Mouse (Mus musculus) left cerebral cortex, adult 9 months (tissue): ENCODE data around the gene Rhou.

Experiments
- DNase-seq, 2 experiments: peaks; one replicate each; pipeline ENCODE4 v3.0.0; 2022; ENCODE audit warnings: low spot score in 2 of 2

Gene Rhou

DNA sequence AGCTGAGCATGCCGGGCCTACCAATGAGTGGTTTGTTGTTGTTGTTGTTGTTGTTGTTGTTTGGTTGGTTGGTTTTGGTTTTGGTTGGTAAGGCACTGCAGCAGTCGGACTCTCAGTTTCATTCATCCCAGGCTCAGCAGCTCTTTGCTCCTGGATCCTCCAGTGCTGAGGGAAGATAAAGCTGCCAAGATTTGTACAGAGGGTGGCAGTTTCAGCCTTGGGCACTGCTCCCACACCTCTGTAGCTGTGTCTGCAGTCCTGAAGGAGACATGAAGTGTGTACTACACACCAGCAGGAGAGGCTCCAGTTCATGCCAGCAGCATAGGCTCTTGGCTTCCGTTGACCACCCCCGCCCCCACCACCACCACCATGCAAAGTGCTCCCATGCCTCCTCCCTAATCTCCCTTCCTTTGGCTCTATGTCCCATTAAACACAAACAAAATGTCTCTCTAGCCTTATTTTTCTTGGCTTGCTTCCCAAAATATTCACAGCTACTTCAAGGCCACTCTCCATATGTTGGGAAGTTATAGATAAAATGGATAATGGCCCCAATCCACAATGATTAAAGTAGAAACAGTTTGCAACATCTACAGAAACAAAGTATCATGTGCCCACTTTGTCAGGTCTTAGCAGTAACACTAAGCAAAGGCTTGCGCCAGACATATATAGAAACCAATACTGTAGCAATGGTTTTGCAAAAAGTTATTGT is 2.2 kb upstream of the Rhou start:
- DNase-seq: no peak

DNA sequence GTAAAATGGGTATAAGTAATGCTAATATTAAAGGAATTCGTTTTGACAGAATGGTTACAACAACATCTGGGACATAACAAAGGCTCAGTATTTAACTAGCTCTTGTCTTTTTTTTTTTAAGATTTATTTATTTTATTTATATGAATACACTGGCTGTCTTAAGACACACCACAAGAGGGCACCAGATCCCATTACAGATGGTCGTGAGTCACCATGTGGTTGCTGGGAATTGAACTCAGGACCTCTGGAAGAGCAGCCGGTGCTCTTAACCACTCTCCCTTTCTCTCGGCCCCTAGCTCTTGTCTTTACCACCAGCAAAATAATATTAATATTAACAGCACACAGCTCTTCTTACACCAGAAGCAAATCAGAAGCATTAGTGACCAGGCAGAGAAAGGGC is 1.1 kb upstream of the Rhou start:
- DNase-seq: no peak

DNA sequence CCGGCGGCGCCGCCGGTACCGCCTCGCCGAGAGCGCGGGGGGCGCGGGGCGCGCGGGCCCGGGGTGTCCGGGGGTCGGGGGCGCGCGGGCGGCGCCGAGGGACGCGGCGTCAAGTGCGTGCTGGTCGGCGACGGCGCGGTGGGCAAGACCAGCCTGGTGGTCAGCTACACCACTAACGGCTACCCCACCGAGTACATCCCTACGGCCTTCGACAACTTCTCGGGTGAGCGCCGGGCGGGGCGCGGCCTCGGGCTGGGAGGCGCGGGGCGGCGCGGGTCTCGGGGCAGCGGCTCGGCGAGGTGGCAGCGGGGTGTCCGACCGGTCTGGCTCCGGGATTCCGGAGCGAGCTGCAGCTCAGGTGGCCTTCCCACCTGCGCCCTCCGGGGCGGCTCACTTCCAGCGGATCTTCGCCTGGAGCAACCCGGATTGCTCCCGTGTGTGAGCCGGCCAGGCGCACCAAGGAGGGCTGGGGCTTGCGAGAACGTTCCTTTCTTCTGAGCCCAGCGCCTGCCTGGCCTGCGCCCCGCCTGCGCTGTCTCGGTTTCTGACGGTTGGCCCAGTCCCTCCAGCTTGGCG is 353 bp downstream of the Rhou start:
- peak in 1 of 2 experiments; percentile 42 for DNase-seq

DNA sequence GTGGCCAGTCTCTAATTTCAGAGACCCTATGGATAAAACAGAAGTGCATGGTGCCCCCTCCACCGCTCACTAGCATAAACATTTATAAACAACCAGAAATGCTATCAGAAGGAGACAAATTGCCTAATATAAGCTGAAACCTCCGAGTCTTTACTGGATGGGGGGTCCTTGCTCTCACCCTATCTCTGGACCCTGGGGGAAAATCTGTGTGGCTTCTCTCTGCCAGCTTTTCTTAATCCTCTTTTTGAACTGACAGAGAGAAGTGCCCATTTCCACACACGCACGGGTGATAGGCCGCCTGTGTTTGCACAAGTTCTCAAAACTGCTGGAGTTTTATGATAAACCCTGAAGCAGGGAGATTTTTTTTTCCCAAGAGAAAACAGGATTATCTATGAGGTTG is 1.0 kb downstream of the Rhou start:
- no peak for DNase-seq

DNA sequence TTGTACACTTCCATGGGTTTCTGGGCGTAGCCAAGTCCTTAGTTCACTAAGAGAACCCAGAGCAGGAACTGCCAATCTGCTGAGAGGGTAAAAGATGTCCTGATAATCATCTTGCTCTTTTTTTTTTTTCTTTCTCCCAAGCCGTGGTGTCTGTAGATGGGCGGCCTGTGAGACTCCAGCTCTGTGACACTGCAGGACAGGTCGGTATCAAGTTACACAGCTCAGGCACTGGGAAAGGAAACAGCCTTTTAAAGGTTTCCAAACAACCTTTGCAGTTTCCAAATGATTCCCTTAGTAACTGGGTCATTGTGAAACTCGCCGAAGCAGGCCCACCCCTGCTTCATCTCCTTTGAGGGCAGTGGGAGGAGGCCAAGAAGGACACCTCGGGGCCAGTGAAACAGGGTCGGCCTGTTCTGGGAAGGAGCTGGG is 1.6 kb downstream of the Rhou start:
- no peak for DNase-seq

DNA sequence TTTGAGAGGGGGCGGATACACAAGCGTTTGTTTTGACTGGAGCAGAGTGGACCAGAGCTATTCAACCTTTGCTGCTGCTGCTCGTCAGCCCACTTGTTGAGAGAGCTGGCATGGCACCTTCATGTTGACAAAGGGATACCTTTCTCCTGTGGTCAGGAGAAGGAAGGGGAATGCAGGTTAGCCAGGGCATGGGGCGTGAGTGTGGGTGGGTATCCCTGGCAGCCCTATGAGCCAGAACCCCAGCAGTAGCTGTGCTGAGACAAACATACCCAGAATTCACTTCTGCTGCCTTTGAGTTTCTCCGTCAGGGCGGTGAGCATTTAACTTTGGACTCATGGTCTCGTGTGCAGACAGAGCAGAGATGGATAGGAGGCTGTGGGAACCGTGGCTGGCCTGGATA is 4.1 kb downstream of the Rhou start:
- no peak for DNase-seq

DNA sequence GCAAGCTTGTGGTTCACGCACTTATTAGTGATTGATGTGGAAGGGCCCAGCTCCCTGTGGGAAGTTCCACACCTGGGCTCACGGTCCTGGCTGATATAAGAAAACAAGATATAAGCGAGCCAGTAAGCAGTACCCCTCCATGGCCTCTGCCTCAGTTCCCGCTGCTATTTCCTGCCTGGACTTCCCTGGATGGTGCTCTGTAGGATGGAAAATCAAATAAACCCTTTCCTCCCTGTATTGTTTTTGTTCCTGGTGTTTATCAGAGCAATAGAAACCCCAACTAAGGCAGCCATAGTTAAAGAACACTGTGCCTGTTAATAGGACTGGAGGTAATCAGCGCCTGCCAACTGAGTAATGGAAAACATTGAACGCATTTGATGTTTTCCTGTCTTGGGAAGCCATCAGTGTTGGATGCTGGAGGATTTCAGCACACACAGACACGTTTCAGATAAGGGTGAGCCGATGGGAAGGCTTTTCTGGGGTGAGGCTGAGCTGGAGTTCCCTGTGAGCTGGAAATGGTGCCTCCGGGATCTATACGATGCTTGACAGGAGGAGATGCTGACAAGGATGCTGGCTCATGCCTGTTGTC is 5.8 kb downstream of the Rhou start:
- no peak for DNase-seq

DNA sequence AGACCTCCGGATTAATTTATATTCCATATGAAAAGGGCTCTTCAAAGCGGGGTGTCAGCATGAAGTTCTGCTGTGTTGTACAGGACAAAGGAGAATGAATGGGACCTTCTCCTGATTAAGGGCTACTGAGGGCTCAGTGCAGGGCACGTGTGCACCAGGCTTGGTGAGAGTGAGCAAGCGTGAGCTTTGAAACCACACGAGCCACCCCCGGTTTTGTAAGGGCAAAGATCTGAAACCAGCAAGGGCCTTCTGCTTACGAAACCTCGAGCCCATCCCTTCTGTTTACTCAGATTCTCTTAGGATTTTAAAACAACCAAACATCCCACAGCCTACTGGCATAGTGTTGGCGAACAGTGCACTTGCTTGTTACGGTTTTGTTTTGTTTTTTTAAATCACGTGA is 7.8 kb downstream of the Rhou start:
- no peak for DNase-seq

DNA sequence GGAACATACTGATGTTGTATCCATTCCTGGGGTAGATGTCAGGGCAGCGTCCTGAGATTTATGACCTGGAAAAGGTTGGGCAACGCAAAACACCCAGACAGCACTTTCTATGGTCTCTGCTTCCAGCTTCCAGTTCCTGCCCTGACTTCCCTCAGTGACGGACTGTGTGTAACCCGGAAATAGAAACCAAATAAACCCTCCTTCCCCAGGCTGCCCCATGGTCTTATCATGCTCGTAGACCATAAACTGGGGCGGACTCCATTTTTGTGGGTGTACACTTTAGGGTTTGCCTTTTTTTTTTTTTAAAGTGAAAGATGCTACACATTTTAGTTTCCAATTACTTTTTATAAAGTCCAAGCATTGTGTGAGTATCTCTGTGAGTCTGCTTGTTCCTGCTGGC is 11.9 kb downstream of the Rhou start:
- no peak for DNase-seq

DNA sequence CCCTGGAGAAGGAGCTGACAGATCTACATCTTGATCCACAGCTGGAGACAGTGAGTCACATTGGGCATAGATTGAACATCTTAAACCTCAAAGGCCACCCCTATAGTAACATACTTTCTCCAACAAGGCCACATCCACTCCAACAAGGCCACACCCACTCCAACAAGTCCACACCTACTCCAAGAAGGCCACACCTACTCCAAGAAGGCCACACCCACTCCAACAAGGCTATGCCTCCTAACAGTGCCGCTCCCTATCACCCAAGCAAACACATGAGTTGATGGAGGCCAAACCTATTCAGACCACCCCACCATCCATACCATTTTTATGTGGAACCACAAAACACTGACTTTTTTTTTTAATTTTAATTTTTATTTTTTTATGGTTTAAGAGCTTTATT is 13.1 kb downstream of the Rhou start:
- no peak for DNase-seq

DNA sequence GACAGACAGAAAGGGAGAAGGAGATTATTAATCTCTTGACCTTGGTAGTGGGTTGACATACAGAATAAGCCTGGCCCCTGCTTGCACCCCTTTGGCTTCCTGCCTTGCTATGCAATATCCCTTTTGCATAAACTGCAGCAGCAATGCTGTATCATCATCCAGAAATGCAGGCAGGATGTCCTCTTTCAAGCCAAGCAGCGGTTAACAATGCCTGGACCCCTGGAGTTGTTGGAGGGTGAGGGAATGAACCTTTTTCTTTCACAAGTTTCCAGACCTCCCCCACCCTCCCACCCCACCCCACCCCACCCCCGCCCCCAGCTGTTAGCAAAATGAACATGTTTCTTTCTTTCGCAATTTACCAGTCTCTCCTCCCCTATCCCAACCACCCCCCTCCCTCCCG is 15.0 kb downstream of the Rhou start:
- no peak for DNase-seq

DNA sequence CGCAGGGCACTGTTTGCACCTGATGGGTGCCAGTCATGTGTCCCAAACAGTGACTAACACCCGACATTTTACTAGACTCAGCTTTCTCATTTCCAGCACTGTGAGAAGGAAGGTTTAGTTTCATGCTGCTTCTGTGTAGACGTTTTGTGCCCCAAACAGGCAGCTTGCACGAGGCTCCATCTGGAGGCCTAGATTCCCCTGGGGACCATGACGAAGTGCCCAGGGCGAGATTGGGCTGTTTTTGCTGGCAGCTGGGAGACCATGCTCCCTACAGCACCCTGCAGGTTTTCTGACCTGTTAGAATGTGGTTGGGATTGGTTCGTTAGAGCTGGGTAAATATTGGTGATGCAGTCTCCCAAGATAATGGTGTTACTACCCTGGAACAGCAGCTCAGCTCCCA is 17.0 kb downstream of the Rhou start:
- DNase-seq: no peak

DNA sequence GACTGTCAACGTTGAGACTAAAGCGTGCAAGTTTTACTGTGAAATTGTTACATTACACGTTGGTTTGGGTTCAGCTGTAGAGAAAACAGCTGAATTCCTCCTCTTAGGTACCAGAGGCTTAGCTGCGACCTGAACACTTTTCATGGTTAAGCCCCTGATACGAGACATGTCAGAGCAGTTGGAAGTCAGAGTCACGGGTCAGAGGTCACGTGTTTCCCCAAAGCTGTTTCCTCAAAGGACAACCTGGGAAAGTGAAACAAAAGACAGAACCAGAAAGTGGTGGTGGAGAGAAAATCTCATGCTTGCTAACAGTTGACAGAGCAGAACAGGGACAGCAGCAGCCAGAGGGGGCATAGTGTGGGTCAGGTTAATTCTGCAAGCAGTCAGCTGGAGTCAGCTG is 17.7 kb downstream of the Rhou start:
- DNase-seq: no peak

DNA sequence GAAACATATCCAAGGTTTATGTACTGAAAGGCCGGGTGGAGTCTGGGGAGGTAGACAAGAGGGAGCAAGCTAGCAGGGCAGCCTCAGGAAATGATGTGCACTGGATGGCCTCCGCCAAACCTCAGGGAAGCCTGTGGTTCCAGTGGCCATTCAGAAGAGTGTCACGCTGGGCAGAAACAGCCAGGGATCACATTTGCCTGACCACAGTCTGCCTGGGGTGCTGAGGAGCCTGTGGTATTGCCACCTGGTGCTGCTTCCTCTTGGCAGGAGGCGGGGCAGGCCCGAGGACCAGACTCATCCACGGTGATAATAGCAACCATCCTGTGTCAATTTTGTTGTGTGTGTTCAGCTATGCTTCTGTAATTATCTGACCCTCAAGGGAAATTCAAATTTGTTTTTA is 18.9 kb downstream of the Rhou start:
- no peak for DNase-seq

DNA sequence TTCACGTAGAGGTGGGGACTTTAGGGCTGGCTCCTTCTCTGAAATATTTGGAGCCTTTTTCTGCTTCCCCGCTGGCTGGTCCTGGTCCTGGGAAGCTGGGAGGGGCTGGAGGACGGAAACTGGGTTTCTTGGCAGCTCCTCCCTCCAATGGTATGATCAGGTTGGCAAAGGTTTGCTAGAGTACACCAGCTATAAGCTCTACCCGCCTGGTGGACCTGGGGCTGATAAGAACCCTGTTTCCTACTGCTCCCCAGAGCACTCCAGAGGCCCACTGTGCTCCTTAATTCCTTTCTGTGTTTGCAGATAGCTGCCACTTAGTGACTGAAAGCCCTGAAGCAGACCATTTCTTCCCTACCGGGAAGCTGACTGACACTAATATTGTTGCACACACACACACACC is 21.9 kb downstream of the Rhou start:
- no peak for DNase-seq

DNA sequence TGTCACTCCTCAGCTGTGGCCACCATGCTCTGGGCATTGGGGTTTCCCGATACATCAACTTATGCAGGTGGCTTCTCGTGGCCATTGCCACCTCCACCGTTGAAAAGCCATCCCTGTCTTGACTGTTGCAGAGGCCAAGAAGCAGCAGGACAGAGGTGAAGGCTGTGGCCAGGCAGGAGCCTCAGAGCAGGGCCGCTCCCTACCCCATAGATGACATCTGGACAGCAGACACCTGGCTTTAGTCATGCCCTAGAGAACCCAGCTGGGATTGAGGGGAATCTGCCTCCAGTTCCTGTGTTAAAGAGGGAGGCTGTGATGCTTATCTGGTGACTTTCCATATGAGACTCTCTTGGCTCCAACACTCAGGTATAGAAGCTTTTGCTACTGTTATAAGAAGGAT is 24.7 kb downstream of the Rhou start:
- no peak for DNase-seq

DNA sequence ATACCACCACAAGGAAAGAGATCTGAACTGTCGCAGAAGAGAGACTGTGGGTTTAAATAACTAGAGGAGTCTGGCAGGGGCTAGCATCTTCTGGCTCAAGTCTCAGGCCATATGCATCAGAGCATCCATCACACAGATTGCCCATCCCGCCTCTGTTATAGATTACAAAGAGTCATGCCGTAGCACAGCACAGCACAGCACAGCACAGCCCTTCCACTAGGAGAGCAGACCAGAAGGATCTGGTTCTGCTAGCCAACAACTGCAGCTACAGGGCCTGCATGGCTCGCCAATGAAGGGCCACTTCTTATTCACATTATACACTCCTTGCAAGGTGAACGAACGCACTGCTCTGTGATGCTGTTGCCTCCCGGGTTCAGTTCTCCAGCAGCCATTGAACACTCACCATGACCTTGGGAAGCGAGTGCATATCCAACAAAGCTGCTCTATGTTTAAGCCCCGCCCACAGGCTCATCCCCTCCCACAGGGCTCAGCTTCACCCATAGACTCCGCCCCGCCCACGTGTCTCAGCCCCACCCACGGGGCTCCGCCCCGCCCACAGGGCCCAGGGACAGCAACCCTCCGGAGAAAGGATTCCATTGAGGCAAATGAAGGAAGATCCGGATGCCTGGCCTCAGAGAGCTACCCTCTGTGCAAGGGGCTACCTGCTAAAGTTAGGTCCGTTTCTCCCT is 28.5 kb downstream of the Rhou start:
- DNase-seq: peak in 1 of 2 experiments; percentile 30

DNA sequence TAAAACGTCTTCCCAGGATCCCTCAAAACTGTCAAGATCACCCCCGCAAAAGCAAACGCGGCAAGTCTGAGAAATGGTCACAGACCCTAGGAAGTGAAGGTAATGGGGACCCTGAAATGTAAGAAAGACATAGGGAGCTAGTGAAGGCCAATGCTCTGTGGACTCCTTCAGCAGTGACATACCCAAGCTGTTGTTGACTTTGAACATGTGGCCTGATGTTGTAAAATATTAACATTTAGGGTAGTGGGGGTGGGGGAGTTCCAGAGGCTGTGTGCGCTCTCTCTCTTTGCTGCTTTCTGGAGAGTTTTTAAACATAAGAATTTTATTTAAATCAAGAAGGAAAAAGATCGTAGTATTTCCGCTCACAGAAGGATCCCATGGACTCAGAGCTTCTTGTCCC is 29.6 kb downstream of the Rhou start:
- no peak for DNase-seq

DNA sequence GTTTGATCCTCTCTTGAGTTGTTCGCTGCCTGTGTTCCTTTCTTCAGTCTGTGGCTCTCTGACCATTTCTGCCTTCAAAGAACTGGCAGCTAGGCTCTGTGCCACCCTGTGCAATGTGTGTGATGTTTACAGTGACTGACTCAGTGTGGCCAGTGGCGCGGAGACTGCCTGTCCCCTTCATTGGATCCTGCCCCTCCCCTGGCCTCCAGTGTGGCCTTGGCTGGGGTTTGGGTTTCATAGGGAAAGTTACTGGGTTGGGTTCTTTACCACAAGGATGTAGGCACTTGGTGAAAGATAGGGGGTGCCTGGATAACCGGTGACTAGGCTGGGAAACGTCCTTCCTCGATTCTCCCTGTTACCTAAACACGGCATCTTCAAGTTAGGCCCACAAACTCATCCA is 31.1 kb downstream of the Rhou start:
- no peak for DNase-seq

DNA sequence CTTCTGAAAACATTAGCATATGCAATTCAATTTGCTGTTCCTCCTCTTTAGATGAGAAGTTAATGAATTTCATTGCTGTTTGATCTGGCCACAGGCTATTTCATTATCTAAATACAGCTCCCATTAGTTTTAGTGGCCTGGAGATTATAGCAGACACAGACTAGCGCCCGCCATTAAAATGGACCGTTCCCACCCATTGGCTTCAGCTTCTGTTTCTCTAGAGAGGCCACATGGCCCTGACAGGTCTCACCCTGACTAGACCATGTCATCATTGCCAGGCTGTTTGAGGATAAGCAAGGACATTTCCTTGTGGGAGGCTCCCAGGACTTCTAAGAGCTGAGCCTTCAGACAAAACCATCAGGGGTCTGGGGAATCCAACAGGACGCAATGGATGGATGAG is 31.7 kb downstream of the Rhou start:
- no peak for DNase-seq

DNA sequence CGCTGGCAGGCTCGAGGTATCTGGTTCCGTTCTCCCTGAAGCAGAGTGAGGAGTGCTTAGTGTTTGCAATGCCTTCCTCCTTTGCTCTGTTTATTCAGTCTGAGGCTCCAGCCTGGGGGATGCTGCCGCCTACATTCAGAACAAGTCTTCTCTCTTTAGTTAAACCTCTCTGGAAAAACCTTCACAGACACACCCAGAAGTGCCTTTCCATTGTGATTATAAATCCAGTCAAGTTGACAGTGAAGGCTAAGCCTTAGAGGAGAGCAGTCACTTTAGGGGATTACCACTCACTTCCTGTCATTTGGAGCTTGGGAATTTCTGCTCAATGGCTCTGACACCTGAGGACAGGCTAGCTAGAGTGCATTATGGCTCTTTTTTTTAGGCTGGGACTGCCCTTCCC is 34.1 kb downstream of the Rhou start:
- DNase-seq: no peak

DNA sequence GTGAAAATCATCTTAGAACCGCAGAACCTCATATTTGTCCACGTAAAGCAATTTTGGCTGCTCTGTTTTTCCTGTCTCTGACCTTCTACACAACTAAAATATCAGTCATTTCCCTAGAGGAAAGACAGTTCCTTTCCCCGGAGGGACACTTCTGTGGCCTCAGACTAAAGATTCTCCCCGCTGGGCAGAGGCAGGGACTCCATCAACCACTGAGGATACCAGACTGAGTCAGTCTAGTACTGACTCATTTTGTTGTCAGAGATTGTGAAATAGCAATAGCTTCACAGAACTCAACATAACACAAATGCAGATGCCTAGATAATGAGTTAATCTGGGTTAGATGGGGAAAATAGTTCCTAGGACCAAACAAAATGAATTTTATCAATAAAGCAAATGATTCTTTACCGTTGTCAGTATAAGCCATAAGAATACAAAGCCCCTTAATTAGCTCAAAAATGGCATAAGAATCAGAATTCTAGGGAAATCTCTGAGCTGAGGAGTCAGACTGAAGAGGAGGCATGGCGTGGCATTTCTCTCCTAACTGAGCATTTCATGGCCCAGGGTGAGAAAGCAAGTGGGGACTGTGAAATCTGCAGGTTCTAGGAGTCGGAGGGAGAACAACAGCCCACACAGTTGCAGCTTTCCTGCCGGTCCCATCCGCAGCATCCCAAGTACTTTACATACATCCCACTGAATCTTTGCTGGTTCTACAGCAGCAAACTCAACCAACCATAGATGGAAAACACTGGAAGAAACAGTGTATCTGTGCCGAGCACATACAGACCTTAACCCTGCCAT is 38.6 kb downstream of the Rhou start:
- DNase-seq: no peak
